Mouse (Mus musculus) spleen, adult 2 months (tissue): ENCODE measurements around the gene Sesn2.

Source experiments
- CTCF ChIP-seq: fragments of 200-500 bp; IDR thresholded peaks from 2 replicates; pipeline ENCODE4 v1.5.1; 2011; ENCODE audit warnings: mild to moderate bottlenecking, inconsistent platforms; ENCODE audit not compliant: insufficient read depth, insufficient read length, insufficient replicate concordance; ENCODE audit errors: extremely low read depth
- POLR2A ChIP-seq: fragments of 200-500 bp; IDR thresholded peaks from 2 replicates; pipeline ENCODE4 v1.6.1; 2011; ENCODE audit warnings: low read depth, low read length, inconsistent platforms

DNA sequence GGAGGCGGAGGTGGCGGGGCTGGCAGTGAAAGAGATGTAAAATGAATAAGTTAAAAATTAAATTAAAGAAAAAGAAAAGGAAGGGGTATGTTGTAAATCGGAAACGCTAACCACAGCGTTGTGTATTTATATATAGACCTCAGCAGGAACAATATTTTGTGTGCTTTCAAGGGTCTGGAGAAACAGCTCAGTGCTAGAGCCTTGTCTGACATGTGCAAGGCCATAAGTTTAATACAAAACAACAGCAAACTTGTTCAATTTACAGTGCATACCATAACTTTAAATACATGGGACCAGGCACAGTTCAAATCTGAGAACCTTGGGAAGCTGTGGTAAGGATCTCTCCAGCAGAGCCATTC, 46.1 kb downstream of the Sesn2 start:
- no peak for TF ChIP-seq CTCF
- TF ChIP-seq POLR2A = no peak
